Mouse (Mus musculus): Measurements from ENCODE around the gene Kng2. TPM values are rescaled to one million over a fixed set of nuclear protein-coding genes. Genes with fewer than 3 reads are reported as not detected.
"Not testable (repeated sequence)": the region's sequence is repeated elsewhere in the genome, so short reads cannot be mapped to it uniquely, and the experiment has no call there.

Gene Kng2
- polyA plus RNA-seq, 1 experiment = not detected

DNA sequence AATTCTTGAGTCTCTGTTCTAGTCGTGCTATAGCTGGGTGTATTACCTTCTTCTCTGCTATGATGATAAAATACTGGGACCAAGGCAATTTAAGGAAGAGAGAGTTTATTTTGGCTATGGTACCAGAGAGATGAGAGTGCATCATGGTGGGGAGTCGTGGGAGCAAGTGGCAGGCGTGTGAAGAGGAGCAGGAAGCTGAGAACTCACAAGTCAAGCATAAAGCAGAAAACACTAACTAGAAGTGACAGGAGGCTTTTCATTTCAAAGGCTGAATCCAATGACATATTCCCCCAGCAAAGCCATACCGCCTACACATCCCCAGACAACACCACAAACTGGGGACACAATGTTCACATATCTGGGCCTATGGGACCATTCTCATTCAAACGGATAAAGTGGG is 67.0 kb downstream of the Kng2 start:
- DNase-seq (ENCODE audit: extremely low spot score in 1 of 2, low spot score in 1 of 2) = no peak

- DNase-seq (ENCODE audit: extremely low spot score in 1 of 2, low spot score in 1 of 2) = no peak
Measured at GRCm38 (mm10) chr16:22961073-22961472, 68.2 kb downstream of the Kng2 start.

DNA sequence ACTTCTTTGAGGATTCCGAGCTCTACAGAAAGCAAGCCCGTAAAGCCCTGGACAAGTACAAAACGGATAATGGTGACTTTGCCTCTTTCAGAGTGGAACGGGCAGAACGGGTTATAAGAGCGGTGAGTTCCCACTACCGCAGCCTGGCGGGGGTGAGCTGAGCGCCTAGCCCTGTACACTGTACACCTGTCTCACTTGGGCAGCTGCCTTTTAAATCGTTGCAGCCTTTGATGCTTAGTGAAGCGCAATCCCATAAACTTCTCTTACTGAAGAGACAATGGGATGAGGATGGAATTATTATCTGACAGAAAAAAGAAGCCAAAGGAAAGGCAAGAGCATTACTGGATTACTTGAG is 73.2 kb downstream of the Kng2 start:
- DNase-seq (ENCODE audit: extremely low spot score in 1 of 2, low spot score in 1 of 2) = no peak

DNA sequence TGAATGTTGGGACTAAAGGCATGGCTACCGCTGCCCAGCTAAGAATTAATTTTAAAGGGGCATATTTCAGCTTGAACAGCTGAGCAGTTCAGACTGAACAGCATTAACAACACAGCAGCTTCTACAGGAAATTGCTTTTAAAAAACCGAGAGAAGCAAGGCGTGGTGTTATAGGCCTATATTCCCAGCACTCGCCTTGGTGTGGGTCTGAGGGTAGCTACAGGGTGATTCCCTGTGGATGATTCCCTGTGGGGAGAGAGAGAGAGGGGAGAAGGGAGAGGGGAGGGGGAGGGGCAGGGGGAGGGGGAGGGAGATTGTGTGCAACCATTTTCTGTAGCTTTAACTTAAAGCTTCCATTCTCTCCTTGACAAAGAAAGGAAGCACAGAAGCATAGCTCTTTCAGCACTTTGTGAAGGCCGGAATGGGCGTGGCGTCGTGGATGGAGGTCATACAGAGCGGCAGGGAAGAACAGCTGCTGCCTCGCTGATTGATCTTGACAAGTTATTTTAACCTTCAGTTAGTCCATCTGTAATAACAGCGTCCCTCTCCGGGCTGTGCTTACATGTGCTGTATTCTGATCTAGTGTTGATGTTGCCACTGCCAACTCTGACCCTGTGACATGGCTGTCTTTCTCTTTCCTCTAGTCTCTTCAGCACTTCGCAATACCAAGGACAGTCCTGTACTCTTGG is 73.7 kb downstream of the Kng2 start:
- no peak for DNase-seq (ENCODE audit: extremely low spot score in 1 of 2, low spot score in 1 of 2)

DNA sequence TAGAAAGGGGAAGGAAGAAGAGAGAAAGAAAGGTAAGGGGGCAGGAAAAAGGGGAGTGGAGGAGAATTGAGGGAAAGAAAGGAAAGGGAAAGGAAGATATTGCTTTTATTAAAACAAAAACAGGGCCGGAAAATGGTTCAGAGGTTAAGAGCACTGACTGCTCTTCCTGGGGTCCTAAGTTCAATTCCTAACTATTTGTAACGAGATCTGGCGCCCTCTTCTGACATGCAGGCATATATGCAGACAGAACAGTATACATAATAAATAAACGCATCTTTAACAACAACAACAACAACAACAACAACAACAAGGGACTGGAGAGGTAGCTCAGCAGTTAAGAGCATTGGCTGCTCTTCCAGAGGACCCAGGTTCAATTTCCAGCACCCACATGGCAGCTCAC is 76.2 kb downstream of the Kng2 start:
- DNase-seq (ENCODE audit: extremely low spot score in 1 of 2, low spot score in 1 of 2) = no peak

- DNase-seq (ENCODE audit: extremely low spot score in 1 of 2, low spot score in 1 of 2) = no peak
Measured at GRCm38 (mm10) chr16:22950840-22951395, 78.4 kb downstream of the Kng2 start, which contains the start of gene Hrg. TSS of gene Hrg (plus strand) at chr16:22951072.

GRCm38 (mm10) chr16:22947371-22947770 is 81.9 kb downstream of the Kng2 start:
- DNase-seq (ENCODE audit: extremely low spot score in 1 of 2, low spot score in 1 of 2) = no peak

DNA sequence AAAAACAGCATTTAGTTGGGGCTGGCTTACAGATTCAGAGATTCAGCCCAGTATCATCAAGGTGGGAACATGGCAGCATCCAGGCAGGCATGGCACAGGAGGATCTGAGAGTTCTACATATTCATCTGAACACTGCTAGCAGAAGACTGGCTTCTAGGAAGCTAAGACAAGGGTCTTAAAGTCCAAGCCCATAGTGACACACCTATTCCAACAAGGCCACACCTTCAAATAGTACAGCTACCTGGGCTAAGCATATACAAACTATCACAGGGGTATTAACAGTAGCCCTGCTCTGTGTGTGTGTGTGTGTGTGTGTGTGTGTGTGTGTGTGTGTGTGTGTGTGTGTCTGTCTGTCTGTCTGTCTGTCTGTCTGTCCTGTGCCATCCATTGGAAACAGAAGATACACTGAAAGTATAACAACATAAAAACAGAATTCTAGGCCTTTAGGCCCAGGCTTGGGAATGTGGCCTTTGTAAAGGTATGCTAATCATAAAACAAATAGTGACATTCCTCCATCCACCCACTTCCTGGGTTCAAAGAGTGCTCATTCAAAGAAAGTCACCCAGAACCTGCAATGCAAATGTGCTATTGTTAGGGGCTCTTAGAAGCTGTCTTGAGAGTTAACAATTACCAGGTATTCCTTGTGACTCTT is 87.3 kb downstream of the Kng2 start:
- DNase-seq (ENCODE audit: extremely low spot score in 1 of 2, low spot score in 1 of 2) = not testable (repeated sequence)

DNA sequence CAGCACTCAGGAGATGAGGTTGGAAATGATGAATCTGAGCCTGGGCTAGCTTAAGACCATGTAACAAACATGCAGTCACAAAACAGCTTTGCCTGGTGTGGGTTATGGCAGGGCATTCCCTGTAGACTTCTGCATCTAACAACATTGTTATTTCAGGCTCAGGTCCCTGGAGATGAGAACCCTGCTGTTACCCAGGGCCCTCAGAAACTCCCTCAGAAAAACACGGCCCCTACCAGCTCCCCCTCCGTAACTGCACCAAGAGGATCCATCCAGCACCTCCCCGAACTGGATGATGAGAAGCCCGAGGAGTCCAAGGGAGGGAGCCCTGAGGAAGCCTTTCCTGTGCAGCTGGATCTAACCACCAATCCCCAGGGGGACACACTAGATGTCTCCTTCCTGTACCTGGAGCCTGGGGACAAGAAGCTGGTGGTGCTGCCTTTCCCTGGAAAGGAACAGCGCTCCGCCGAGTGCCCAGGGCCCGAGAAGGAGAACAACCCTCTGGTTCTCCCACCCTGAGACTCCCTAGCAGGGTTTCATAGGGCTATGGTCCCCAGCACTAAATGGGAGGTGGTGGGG is 90.1 kb downstream of the Kng2 start:
- no peak for DNase-seq (ENCODE audit: extremely low spot score in 1 of 2, low spot score in 1 of 2)

DNA sequence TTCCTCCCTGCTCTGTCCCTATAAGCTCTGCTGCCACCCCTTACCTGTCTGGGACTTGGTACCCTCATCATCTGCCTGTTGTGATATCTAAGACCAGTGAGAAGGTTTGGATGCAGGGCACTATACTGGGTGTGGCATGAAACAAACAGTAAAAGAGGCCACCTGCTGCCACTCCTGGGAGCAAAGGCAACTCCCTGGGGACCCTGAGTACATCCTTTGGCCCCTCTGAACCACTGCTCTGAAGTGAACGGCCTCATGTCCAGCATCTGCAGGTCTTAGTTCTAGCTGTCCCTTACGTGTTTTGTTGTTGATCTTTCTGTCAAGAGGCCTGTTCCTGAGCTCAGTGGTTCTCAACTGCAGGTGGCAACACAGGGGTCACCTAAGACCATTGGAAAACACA is 90.7 kb downstream of the Kng2 start:
- DNase-seq (ENCODE audit: extremely low spot score in 1 of 2, low spot score in 1 of 2) = no peak

- DNase-seq (ENCODE audit: extremely low spot score in 1 of 2, low spot score in 1 of 2) = no peak
Measured at GRCm38 (mm10) chr16:22937631-22938030, 91.7 kb downstream of the Kng2 start.

Other genes starting within 250 kb of the Kng2 start
- 0.18 TPM in 1 of 2 replicates, not detected in the other for gene Crygs, start 217.9 kb downstream of the Kng2 start, polyA plus RNA-seq (2012; rRNA removed)
- 16.2 and 19.2 TPM in 2 replicates for gene Tbccd1, start 171.8 kb downstream of the Kng2 start, polyA plus RNA-seq (2012; rRNA removed)
- 42.9 and 43.0 TPM in 2 replicates for gene Dnajb11, start 171.6 kb downstream of the Kng2 start, polyA plus RNA-seq (2012; rRNA removed)
- 0.14 and 0.42 TPM in 2 replicates for gene Ahsg, start 138.2 kb downstream of the Kng2 start, polyA plus RNA-seq (2012; rRNA removed)
- 0.26 and 1.5 TPM in 2 replicates for gene Fetub, start 111.1 kb downstream of the Kng2 start, polyA plus RNA-seq (2012; rRNA removed)
- not detected in 2 replicates for gene Hrg, start 78.4 kb downstream of the Kng2 start, polyA plus RNA-seq (2012; rRNA removed)
- gene Kng1, start 28.4 kb upstream of the Kng2 start, polyA plus RNA-seq (2012; rRNA removed) = 0.32 TPM in 1 of 2 replicates, not detected in the other
- 687 and 787 TPM in 2 replicates for gene Eif4a2, start 78.0 kb upstream of the Kng2 start, polyA plus RNA-seq (2012; rRNA removed)
- 2.7 TPM in 2 replicates for gene Rfc4, start 98.3 kb upstream of the Kng2 start, polyA plus RNA-seq (2012; rRNA removed)
- gene Adipoq, start 117.1 kb upstream of the Kng2 start, polyA plus RNA-seq (2012; rRNA removed) = 0.16 and 0.25 TPM in 2 replicates
- gene St6gal1, start 195.3 kb upstream of the Kng2 start, polyA plus RNA-seq (2012; rRNA removed) = 15.8 and 19.8 TPM in 2 replicates

All from frontal cortex, adult 2 months (tissue).